Mouse (Mus musculus) stomach, embryonic 14.5 days (tissue): Measurements from ENCODE around the gene Sarm1. TPM values are rescaled to one million over a fixed set of nuclear protein-coding genes. Genes with fewer than 3 reads are reported as not detected.

Experiments
- ATAC-seq: fragments of 200-750 bp; cut with Nextera tagmentation; 2 replicates; pipeline ENCODE4 v1.8.0; 2017; ENCODE audit warnings: low read depth, moderate TSS enrichment; ENCODE audit not compliant: insufficient number of reproducible peaks, insufficient read depth, low FRiP score
- H3K27ac ChIP-seq: fragments of 300-500 bp; sonication (generic); 2 replicates; pipeline ENCODE4 v1.5.1; 2014; ENCODE audit warnings: mild to moderate bottlenecking, low read length, moderate library complexity, mixed read lengths
- H3K27me3 ChIP-seq: fragments of 300-500 bp; sonication (generic); 2 replicates; pipeline ENCODE4 v1.6.1; 2014; ENCODE audit warnings: low read length, control low read depth, mixed read lengths; ENCODE audit not compliant: control insufficient read depth, insufficient read depth
- H3K36me3 ChIP-seq: fragments of 300-500 bp; sonication (generic); 2 replicates; pipeline ENCODE4 v1.6.1; 2014; ENCODE audit warnings: mild to moderate bottlenecking, control low read depth, low read length, moderate library complexity, mixed read lengths; ENCODE audit not compliant: control insufficient read depth, insufficient read depth
- H3K4me1 ChIP-seq: fragments of 300-500 bp; sonication (generic); 2 replicates; pipeline ENCODE4 v1.6.1; 2014; ENCODE audit warnings: low read length, control low read depth, mixed read lengths; ENCODE audit not compliant: control insufficient read depth, insufficient read depth
- H3K4me2 ChIP-seq: fragments of 300-500 bp; sonication (generic); replicated peaks from 2 replicates; pipeline ENCODE4 v1.6.1; 2014; ENCODE audit warnings: low read depth, low read length, control low read depth
- H3K4me3 ChIP-seq: fragments of 300-500 bp; sonication (generic); 2 replicates; pipeline ENCODE4 v1.5.1; 2014; ENCODE audit warnings: low read depth, low read length, control low read depth
- H3K9ac ChIP-seq: fragments of 300-500 bp; sonication (generic); replicated peaks from 2 replicates; pipeline ENCODE4 v1.6.1; 2014; ENCODE audit warnings: low read depth, mild to moderate bottlenecking, control low read depth, low read length, moderate library complexity, mixed read lengths
- H3K9me3 ChIP-seq: fragments of 300-500 bp; sonication (generic); 2 replicates; pipeline ENCODE4 v1.6.1; 2016; ENCODE audit warnings: low read depth, low read length, control low read depth; ENCODE audit not compliant: control insufficient read depth
- WGBS: fragments of 180-500 bp; shearing (Covaris S2); extraction: QIAGEN DNeasy Blood & Tissue Kit; methylation state at CpG from one replicate; pipeline ENCODE4 v1.1.7; 2014; 5-methylcytosine and 5-hydroxymethylcytosine counted together
- polyA plus RNA-seq: library from polyadenylated mRNA; unstranded; fragments of >200 nt; fragmentation: Nextera tagmentation; extraction: Ambion mirVana; gene quantifications from 2 replicates; pipeline ENCODE4 v1.2.1, GENCODE M21; 2014

The Sarm1 gene
- 2.1 and 3.6 TPM in 2 replicates for polyA plus RNA-seq

- Histone ChIP-seq H3K4me1 (no peaks in the 10 kb centered on the region), H3K27me3 (peaks cover 13% of the 10 kb centered on the region), H3K9me3 (no peaks in the 10 kb centered on the region), H3K9ac (peak within 1 kb of the TSS; percentile 36; the same call in 1 of the 2 replicates), H3K27ac (no peak within 1 kb of the TSS), H3K4me2 (peak within 1 kb of the TSS; percentile 96), H3K36me3 (no peaks in the 10 kb centered on the region), H3K4me3 (peak within 1 kb of the TSS; percentile 50)
- 3% methylated on average over 36 of the region's 36 CpGs for WGBS
- peak; percentile 97 for ATAC-seq
These were observed at the start of gene Sarm1 for GRCm38 (mm10) chr11:78497544-78498522. TSS of gene Sarm1 (minus strand) at chr11:78497754.

GRCm38 (mm10) chr11:78545181-78545580 lies 47.6 kb upstream of the Sarm1 start:
- H3K4me1 ChIP-seq = peaks cover 6% of the 10 kb centered on the region; the same call in 1 of the 2 replicates
- ATAC-seq = no peak
- H3K4me2 ChIP-seq = no peak overlapping the region
- peaks cover 27% of the 10 kb centered on the region for H3K36me3 ChIP-seq
- WGBS = 53% methylated on average over 8 of the region's 8 CpGs
- no peak overlapping the region for H3K27ac ChIP-seq
- H3K9me3 ChIP-seq = no peaks in the 10 kb centered on the region
- no peak overlapping the region for H3K4me3 ChIP-seq
- H3K27me3 ChIP-seq = no peaks in the 10 kb centered on the region
- H3K9ac ChIP-seq = no peak overlapping the region

GRCm38 (mm10) chr11:78544449-78545111 lies 47.0 kb upstream of the Sarm1 start:
- Histone ChIP-seq H3K4me2 (no peak overlapping the region), H3K36me3 (peaks cover 30% of the 10 kb centered on the region), H3K27me3 (no peaks in the 10 kb centered on the region), H3K4me1 (peaks cover 4% of the 10 kb centered on the region; the same call in 1 of the 2 replicates), H3K9ac (no peak overlapping the region), H3K27ac (no peak overlapping the region), H3K9me3 (no peaks in the 10 kb centered on the region), H3K4me3 (no peak overlapping the region)
- 89% methylated on average over 7 of the region's 7 CpGs for WGBS
- ATAC-seq = no peak

GRCm38 (mm10) chr11:78540358-78540757 lies 42.8 kb upstream of the Sarm1 start:
- Histone ChIP-seq H3K4me3 (no peak overlapping the region), H3K4me1 (peaks cover 13% of the 10 kb centered on the region), H3K9ac (no peak overlapping the region), H3K27ac (no peak overlapping the region), H3K9me3 (no peaks in the 10 kb centered on the region), H3K36me3 (peaks cover 28% of the 10 kb centered on the region), H3K4me2 (no peak overlapping the region), H3K27me3 (no peaks in the 10 kb centered on the region)
- ATAC-seq = no peak
- 91% methylated on average over 3 of the region's 3 CpGs for WGBS

GRCm38 (mm10) chr11:78536690-78537084 lies 39.1 kb upstream of the Sarm1 start:
- ATAC-seq = no peak
- no peaks in the 10 kb centered on the region for H3K9me3 ChIP-seq
- H3K4me3 ChIP-seq = peak overlapping the region; percentile 66
- H3K9ac ChIP-seq = peak overlapping the region; percentile 57
- H3K27me3 ChIP-seq = no peaks in the 10 kb centered on the region
- 2% methylated on average over 14 of the region's 14 CpGs for WGBS
- H3K4me2 ChIP-seq = peak overlapping the region; percentile 64
- H3K27ac ChIP-seq = peak overlapping the region; percentile 77
- peaks cover 19% of the 10 kb centered on the region for H3K36me3 ChIP-seq
- H3K4me1 ChIP-seq = peaks cover 20% of the 10 kb centered on the region

- Histone ChIP-seq H3K4me3 (peak within 1 kb of the TSS; percentile 66), H3K27me3 (no peaks in the 10 kb centered on the region), H3K27ac (peak within 1 kb of the TSS; percentile 90), H3K4me2 (peak within 1 kb of the TSS; percentile 64), H3K36me3 (peaks cover 16% of the 10 kb centered on the region), H3K9ac (peak within 1 kb of the TSS; percentile 59), H3K9me3 (no peaks in the 10 kb centered on the region), H3K4me1 (peaks cover 20% of the 10 kb centered on the region)
- WGBS = under 1% methylated on average over 52 of the region's 52 CpGs
- ATAC-seq = peak; percentile 98
These were observed 38.6 kb upstream of the Sarm1 start, which contains the start of the genes Tnfaip1 and Ift20 for GRCm38 (mm10) chr11:78536080-78536689. TSS of gene Tnfaip1 (minus strand) at chr11:78536332. TSS of gene Ift20 (plus strand) at chr11:78536361.

GRCm38 (mm10) chr11:78535376-78536079 lies 38.0 kb upstream of the Sarm1 start:
- H3K9me3 ChIP-seq = no peaks in the 10 kb centered on the region
- peaks cover 10% of the 10 kb centered on the region for H3K36me3 ChIP-seq
- no peaks in the 10 kb centered on the region for H3K27me3 ChIP-seq
- ATAC-seq = no peak; the same call in 1 of the 2 replicates
- H3K4me3 ChIP-seq = peak overlapping the region; percentile 66
- WGBS = under 1% methylated on average over 23 of the region's 23 CpGs
- peak overlapping the region; percentile 59 for H3K9ac ChIP-seq
- peak overlapping the region; percentile 60 for H3K4me2 ChIP-seq
- peak overlapping the region; percentile 90 for H3K27ac ChIP-seq
- peaks cover 20% of the 10 kb centered on the region for H3K4me1 ChIP-seq
